Mouse (Mus musculus) embryonic fibroblast, embryonic 13.5 days (primary cell): ENCODE measurements at regions not wholly inside any gene's neighbourhood (a gene's known extent, or its start where the extent isn't known, plus 50 kb on each side); places are given as distances from the start of the nearest gene placed in this dataset.

Source experiments
- CTCF ChIP-seq: IDR thresholded peaks from 2 replicates; pipeline ENCODE4 v1.5.1; 2011; ENCODE audit warnings: mild to moderate bottlenecking, control low read depth, low read length, moderate library complexity, borderline replicate concordance; ENCODE audit not compliant: insufficient read depth
- POLR2A ChIP-seq: IDR thresholded peaks from 2 replicates; pipeline ENCODE4 v1.6.1; 2011; ENCODE audit warnings: low read depth, mild to moderate bottlenecking, control low read depth, low read length, moderate library complexity

DNA sequence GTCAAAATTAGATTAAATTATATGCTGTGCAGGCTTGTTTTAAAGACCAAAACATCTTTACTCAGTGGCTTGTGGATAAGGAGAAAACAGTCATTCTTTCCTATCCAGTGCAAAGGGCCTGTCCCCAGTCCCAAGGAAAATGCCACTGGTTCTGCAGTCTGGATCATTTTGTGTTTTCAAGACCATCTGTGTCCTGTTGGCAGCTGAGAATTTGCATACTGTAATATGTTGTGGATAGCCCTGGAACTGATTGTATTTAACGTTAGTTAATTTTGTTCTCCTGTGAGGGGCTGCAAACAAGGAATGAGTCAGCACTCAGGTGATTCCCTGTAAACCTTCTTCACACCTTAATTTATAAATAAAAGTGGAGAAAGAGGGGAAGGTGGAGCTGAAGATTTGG is 217.9 kb upstream of the B430305J03Rik start:
- TF ChIP-seq POLR2A (no peak), CTCF (no peak)
